ENCODE assay signal across 27 mouse cellular contexts in genomic region chr12:16884534-16884933, GRCm38 (mm10).
"Had no signal": no experiment of that assay in that cellular context is flagged by ENCODE, and none has a peak within 500 bp of the region (broad histone marks: within the 10 kb centered on the region; RNA-seq: fewer than 3 reads in every experiment).

No protein-coding gene starts in this region.

- H3K27ac ChIP-seq: heart, adult 2 months; heart, embryonic 13.5 days; heart, embryonic 15.5 days; hindbrain, embryonic 10.5 days; hindbrain, embryonic 12.5 days; hindbrain, embryonic 14.5 days; intestine, embryonic 15.5 days; left cerebral cortex, adult 2 months; limb, embryonic 10.5 days; limb, embryonic 12.5 days; liver, embryonic 13.5 days; liver, embryonic 15.5 days had no signal

- H3K9me3 ChIP-seq: heart, embryonic 13.5 days; heart, embryonic 15.5 days; hindbrain, embryonic 10.5 days; hindbrain, embryonic 12.5 days; intestine, embryonic 15.5 days; limb, embryonic 10.5 days; limb, embryonic 12.5 days; liver, embryonic 13.5 days; liver, embryonic 15.5 days had no signal

- H3K36me3 ChIP-seq: heart, embryonic 13.5 days; heart, embryonic 15.5 days; hindbrain, embryonic 10.5 days; hindbrain, embryonic 12.5 days; intestine, embryonic 15.5 days; limb, embryonic 10.5 days; limb, embryonic 12.5 days; liver, embryonic 13.5 days; liver, embryonic 15.5 days had no signal

- H3K9ac ChIP-seq: heart, embryonic 13.5 days; heart, embryonic 15.5 days; hindbrain, embryonic 12.5 days; hindbrain, embryonic 14.5 days; intestine, embryonic 15.5 days; limb, embryonic 12.5 days; liver, embryonic 13.5 days; liver, embryonic 15.5 days had no signal

- DNase-seq: gastrocnemius, adult 2 months; gastrocnemius, postnatal 10 days; gastrocnemius, postnatal 25 days; heart, adult 2 months; heart, postnatal 14 days; heart, postnatal 4 days; kidney, adult 18-20 months; kidney, adult 8-10 months; kidney, postnatal 10 days; kidney, postnatal 25 days; kidney, postnatal 4 days; liver; liver, embryonic 13.5 days had no signal

- H3K4me2 ChIP-seq: heart, embryonic 13.5 days; heart, embryonic 15.5 days; hindbrain, embryonic 12.5 days; hindbrain, embryonic 14.5 days; intestine, embryonic 15.5 days; limb, embryonic 12.5 days; liver, embryonic 11.5 days; liver, embryonic 13.5 days; liver, embryonic 15.5 days had no signal

- H3K27me3 ChIP-seq: heart, embryonic 13.5 days; heart, embryonic 15.5 days; hindbrain, embryonic 12.5 days; intestine, embryonic 15.5 days; limb, embryonic 12.5 days; liver, embryonic 15.5 days had no signal

- H3K4me1 ChIP-seq: hindbrain, embryonic 12.5 days; intestine, embryonic 15.5 days; limb, embryonic 12.5 days; liver, embryonic 15.5 days had no signal

- ATAC-seq: hindbrain, embryonic 16.5 days; inflammation-experienced regulatory T-cells, adult 6 months; intestine, embryonic 15.5 days; intestine, postnatal 0 days had no signal

- H3K4me3 ChIP-seq: gastrocnemius, adult 2 months; heart, adult 2 months; heart, embryonic 13.5 days; heart, embryonic 15.5 days; hindbrain, embryonic 10.5 days; hindbrain, embryonic 12.5 days; intestine, embryonic 15.5 days; left cerebral cortex, adult 2 months; limb, embryonic 10.5 days; limb, embryonic 12.5 days; liver, embryonic 13.5 days; liver, embryonic 15.5 days had no signal
